Mouse (Mus musculus): Measurements from ENCODE around the gene Rpl13.

The Rpl13 gene

DNA sequence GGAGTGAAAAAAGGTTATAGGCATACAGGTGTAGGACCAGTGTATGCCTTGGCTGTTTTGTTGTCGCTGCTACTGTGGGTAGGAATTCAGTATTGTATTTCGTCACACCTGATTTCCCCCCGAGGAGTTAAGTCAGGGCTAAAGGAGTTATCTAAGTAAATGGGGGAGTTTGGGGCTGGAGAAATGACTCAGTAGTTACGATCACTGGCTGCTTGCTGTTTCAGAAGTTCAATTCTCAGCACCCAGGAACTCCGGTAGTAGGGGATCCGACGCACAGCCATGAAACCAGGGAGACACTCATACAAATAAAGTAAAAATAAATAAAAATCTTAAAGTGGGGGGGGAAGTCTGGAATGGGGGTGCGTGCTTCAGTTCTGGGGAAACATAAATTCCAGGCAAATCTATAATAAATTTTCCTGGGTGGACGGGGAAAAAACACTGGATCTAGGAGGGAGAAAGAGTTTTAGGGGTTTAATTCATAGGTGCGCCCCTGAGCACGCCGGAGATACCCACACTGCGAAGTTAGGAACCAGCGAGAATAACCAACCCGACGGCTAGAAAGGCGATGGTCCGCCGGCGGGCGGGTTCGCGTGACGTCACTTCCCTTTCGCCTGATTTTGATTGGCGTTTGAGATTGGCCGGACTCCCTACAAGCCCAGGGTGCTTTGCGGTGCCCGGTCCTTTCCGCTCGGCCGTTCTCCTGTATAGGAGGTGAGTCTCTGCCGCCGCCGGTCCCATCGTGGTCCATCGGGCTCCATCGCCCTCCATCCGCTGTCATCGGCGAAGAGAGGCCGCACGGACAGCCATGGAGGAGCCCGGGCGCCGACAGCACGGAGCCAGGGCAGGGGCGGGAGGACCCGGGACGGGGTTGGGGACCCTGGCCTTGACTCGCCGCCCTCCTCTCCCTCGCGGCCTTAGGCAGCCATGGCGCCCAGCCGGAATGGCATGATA, at the start of gene Rpl13:
TSS of gene Rpl13 (plus strand) at position 616 of the 951 bp plus-strand sequence.
- CTCF ChIA-PET = interaction anchor here in 2 of 4 experiments (1.1 to 1.4 kb wide), 2 partner anchors 195 to 267 kb away, joined by 3 to 11 read pairs; no protein-coding TSS in a partner anchor
- POLR2A ChIA-PET = interaction anchor here in 3 of 4 experiments (0.6 to 2.8 kb wide), 47 partner anchors 9 to 659 kb away, joined by 3 to 26 read pairs (median 5); partner anchors contain the start of genes Chmp1a (in 2 of the 3), Spata33 (in 2 of the 3), Ankrd11 (in 1 of the 3) and Mvd (in 1 of the 3)

- POLR2A ChIA-PET = interaction anchor here in 2 of 4 experiments (0.7 to 3.6 kb wide), 10 partner anchors 9 to 45 kb away, joined by 3 to 24 read pairs (median 4); no protein-coding TSS in a partner anchor
Observed at GRCm38 (mm10) chr8:123062721-123063120, 39.4 kb upstream of the Rpl13 start, which contains the start of gene Spg7. Gene Spg7 (plus strand): TSS chr8:123062942.

DNA sequence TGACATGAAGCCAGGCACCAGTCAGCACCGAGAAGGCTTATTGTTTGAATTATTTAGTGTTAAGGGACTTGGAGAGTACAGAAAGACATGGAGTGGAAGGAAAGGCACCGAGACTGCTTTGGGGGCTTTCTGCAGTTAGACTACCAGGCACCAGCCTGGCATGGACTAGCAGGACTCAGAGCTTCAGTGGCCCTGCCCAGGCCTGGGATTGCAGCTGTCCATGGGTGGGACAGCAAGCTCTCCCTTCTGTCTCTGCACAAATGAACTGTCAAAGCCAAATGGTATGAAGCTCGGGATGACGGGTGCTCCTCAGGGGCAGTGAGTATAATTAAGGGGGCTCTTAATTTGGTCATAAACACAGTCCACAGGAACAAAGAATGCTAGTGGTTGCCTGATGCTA, 38.1 kb upstream of the Rpl13 start:
- POLR2A ChIA-PET = interaction anchor here in 2 of 4 experiments (0.8 to 3.6 kb wide), 19 partner anchors 7 to 168 kb away, joined by 3 to 47 read pairs (median 6); partner anchors contain the start of gene Ankrd11 (in 1 of the 2)
- CTCF ChIA-PET = interaction anchor here in 1 of 4 experiments (0.7 kb wide), 1 partner anchor 140 kb away, joined by 3 read pairs; no protein-coding TSS in a partner anchor

More at GRCm38 (mm10) chr8:123062721-123063120, 39.4 kb upstream of the Rpl13 start, which contains the start of gene Spg7:
- CTCF ChIA-PET = no interaction called here

GRCm38 (mm10) chr8:123064809-123065213, 37.3 kb upstream of the Rpl13 start:
- CTCF ChIA-PET = interaction anchor here in 2 of 4 experiments (0.7 to 1.0 kb wide), 4 partner anchors 9 to 122 kb away, joined by 3 to 4 read pairs (median 4); no protein-coding TSS in a partner anchor

DNA sequence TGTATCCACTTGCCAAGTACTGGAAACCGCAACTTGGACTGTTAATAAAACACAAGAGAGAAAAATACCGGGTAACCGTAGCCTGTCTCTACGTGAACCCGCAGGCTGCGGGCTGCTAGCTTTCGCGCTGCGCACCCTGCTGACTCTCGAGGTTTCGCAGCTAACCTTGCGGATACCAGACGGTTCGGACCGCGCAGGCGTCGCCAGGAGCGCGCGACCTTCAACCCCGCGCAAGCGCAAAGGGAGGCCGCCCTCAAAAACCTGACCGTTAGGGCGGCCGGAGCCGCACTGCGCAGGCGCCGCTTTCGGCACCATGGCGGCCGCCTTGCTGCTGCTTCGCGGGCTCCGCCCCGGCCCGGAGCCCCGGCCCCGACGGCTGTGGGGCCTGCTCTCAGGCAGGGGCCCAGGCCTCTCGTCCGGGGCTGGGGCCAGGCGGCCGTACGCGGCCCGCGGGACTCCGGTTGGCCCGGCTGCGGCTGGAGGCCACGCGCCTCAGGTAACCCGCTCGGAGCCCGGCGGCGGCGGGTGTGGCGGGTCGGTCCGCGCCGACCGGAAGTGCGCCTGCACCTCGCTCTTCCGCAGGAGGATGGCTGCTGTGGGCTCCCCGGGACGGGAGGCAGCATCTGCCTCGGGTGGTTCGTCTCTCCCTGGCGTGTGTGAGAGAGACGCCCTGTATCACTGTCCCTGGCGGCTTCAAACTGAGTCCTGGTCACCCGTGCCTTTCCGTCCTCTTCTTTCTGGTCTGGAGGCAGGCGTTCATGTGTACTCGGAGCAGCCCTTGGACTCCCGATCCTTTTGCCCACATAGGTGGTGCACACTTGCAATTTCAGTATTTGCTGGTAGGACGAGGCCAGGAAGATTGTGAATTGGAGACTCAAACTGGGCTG, 36.7 kb upstream of the Rpl13 start:
- ChIA-PET POLR2A (interaction anchor here (0.5 to 3.6 kb wide), 67 partner anchors 9 to 545 kb away, joined by 3 to 47 read pairs (median 4); partner anchors contain the start of genes Ankrd11 (in 3 of the 4), Cdt1 (in 1 of the 4), Chmp1a (in 1 of the 4) and Galns (in 1 of the 4)), CTCF (interaction anchor here in 2 of 4 experiments (0.7 to 1.0 kb wide), 4 partner anchors 9 to 123 kb away, joined by 3 to 4 read pairs (median 4); no protein-coding TSS in a partner anchor)

More at GRCm38 (mm10) chr8:123064809-123065213, 37.3 kb upstream of the Rpl13 start:
- POLR2A ChIA-PET = interaction anchor here (0.5 to 3.6 kb wide), 61 partner anchors 8 to 545 kb away, joined by 3 to 47 read pairs (median 4); partner anchors contain the start of genes Ankrd11 (in 3 of the 4), Chmp1a (in 1 of the 4), Galns (in 1 of the 4) and Spata33 (in 1 of the 4)

DNA sequence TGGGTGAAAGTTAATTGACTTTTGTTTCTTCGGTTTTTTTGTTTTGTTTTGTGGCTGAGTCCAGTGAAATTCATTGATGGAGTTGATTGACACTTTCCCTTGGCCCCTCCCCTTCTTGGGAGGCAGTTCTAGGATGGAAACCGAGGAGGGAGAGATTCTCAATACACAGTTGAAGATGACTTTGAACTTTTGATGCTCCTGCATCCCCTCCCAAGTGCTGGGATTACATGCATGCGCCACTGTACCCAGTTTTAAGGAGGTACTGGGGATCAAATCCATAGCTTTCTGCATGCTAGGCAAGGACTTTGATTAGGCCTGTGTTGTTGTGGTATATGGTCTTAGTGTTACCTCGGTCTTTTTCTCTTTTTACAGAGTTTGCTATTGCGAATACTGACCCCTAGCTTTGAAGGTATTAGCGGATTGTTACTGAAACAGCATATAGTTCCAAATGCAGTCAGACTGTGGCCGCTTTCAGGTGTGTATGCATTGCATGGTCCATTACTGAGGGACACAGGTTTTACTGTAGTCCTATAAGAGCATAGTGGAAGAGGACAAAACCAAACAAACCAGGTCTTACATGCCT, 36.0 kb upstream of the Rpl13 start:
- ChIA-PET POLR2A (interaction anchor here in 3 of 4 experiments (0.6 to 3.2 kb wide), 19 partner anchors 9 to 759 kb away, joined by 3 to 13 read pairs (median 4); partner anchors contain the start of genes Ankrd11 (in 1 of the 3) and Cdt1 (in 1 of the 3)), CTCF (no interaction called here)

GRCm38 (mm10) chr8:123071176-123071575, 31.0 kb upstream of the Rpl13 start:
- ChIA-PET POLR2A (interaction anchor here in 1 of 4 experiments (1.5 kb wide), 1 partner anchor 15 kb away, joined by 5 read pairs; no protein-coding TSS in a partner anchor), CTCF (interaction anchor here in 1 of 4 experiments (0.6 kb wide), 1 partner anchor 190 kb away, joined by 3 read pairs; no protein-coding TSS in a partner anchor)

- ChIA-PET POLR2A (interaction anchor here in 2 of 4 experiments (1.3 to 3.1 kb wide), 5 partner anchors 12 to 32 kb away, joined by 3 to 18 read pairs (median 3); no protein-coding TSS in a partner anchor), CTCF (no interaction called here)
Observed at GRCm38 (mm10) chr8:123077213-123077612, 24.9 kb upstream of the Rpl13 start.

- ChIA-PET POLR2A (interaction anchor here in 2 of 4 experiments (0.6 to 1.8 kb wide), 5 partner anchors 8 to 135 kb away, joined by 3 to 6 read pairs (median 3); no protein-coding TSS in a partner anchor), CTCF (no interaction called here)
Observed at GRCm38 (mm10) chr8:123082993-123083392, 19.2 kb upstream of the Rpl13 start.

GRCm38 (mm10) chr8:123083610-123084009, 18.5 kb upstream of the Rpl13 start:
- ChIA-PET POLR2A (interaction anchor here in 1 of 4 experiments (0.6 to 1.3 kb wide), 5 partner anchors 9 to 158 kb away, joined by 3 to 6 read pairs (median 3); no protein-coding TSS in a partner anchor), CTCF (no interaction called here)

GRCm38 (mm10) chr8:123087289-123087688, 14.9 kb upstream of the Rpl13 start:
- CTCF ChIA-PET = interaction anchor here in 1 of 4 experiments (0.6 kb wide), 1 partner anchor 599 kb away, joined by 4 read pairs; no protein-coding TSS in a partner anchor
- POLR2A ChIA-PET = interaction anchor here in 1 of 4 experiments (1.0 to 6.2 kb wide), 2 partner anchors 11 to 13 kb away, joined by 3 to 26 read pairs; no protein-coding TSS in a partner anchor

DNA sequence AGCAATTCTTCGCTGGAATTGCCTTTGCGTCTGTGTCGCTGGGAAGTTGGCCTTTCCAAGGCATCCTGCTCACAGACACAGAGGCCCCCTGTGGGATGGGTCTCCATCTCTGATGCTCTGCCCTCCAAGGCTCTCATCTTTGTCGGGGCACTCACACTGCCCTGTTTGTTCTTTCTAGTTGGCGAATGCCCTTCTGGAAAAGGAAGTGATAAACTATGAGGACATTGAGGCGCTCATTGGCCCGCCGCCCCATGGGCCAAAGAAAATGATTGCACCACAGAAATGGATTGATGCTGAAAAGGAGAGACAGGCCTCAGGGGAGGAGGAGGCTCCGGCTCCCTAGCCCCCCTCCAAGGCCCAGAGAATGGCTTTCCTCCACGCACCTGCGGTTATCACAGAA, 4.9 kb upstream of the Rpl13 start:
- CTCF ChIA-PET = interaction anchor here in 1 of 4 experiments (0.8 kb wide), 1 partner anchor 11 kb away, joined by 3 read pairs; no protein-coding TSS in a partner anchor
- POLR2A ChIA-PET = no interaction called here

DNA sequence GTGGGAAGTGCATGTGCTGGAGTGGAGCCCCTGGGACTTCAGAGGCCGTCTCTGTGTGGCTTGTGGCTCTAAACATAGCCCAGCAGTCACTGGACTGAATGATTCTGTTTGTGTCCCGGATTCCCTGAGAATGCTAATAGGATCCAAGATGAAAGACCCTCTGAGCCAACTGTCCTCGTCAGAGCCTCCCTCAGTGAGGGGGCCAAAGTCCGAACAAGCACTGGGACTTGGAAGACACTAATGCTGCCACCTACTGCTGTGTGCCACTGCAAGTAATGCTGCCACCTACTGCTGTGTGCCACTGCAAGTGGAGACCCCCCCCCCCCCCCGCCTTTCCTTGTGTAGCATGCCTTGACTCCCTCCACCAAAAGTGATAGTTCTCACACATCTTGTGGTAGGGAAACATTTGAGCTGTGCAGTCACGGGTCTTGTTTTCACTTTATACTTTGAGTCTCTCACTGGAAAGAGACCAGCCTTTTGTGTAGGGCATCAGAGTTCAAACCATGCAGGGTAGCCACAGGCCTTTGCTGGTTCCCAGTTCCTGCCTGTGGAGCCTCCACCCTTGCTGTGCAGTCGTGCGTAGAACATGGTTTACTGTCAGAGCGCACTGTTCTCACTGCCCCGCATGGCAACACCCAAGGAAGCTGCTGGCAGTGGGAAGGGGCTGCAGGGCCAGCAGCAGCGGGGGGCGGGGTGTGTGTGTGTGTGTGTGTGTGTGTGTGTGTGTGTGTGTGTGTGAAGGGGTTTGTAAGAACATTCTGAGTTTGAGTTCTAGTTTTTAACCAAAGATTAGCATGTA, 4.2 kb upstream of the Rpl13 start:
- ChIA-PET CTCF (interaction anchor here in 1 of 4 experiments (1.2 kb wide), 1 partner anchor 10 kb away, joined by 3 read pairs; no protein-coding TSS in a partner anchor), POLR2A (interaction anchor here (0.6 to 1.0 kb wide), 5 partner anchors 8 to 433 kb away, joined by 3 to 4 read pairs (median 3); no protein-coding TSS in a partner anchor)

GRCm38 (mm10) chr8:123100288-123100687, 1.9 kb upstream of the Rpl13 start:
- POLR2A ChIA-PET = interaction anchor here (0.5 to 2.5 kb wide), 46 partner anchors 9 to 657 kb away, joined by 3 to 26 read pairs (median 4); partner anchors contain the start of genes Chmp1a (in 3 of the 4), Spata33 (in 3 of the 4), Ankrd11 (in 1 of the 4) and Mvd (in 1 of the 4)
- CTCF ChIA-PET = interaction anchor here (0.6 to 1.7 kb wide), 11 partner anchors 11 to 266 kb away, joined by 3 to 11 read pairs (median 4); no protein-coding TSS in a partner anchor

DNA sequence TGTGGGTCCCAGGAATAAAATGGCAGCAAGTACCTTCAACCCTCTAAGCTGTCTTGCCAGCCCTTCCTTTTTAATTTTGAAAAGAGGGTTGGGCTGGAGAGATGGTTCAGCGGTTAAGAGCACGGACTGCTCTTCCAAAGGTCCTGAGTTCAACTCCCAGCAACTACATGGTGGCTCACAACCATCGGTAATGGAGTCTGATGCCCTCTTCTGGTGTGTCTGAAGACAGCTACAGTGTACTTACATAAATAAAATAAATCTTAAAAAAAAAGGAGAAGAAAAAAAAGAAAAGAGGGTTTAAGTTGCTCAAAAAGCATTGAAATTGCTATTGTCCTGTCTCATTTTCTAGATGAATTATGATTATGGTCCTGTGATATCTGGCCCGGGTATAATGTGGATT, 906 bp upstream of the Rpl13 start:
- POLR2A ChIA-PET = interaction anchor here in 3 of 4 experiments (0.6 to 2.5 kb wide), 39 partner anchors 9 to 658 kb away, joined by 3 to 26 read pairs (median 4); partner anchors contain the start of genes Chmp1a (in 2 of the 3), Spata33 (in 2 of the 3), Spg7 (in 2 of the 3) and Ankrd11 (in 1 of the 3)
- CTCF ChIA-PET = interaction anchor here (0.6 to 1.7 kb wide), 10 partner anchors 21 to 267 kb away, joined by 3 to 11 read pairs (median 4); no protein-coding TSS in a partner anchor

All from embryonic stem cell, embryonic (primary cell).